Mouse (Mus musculus) myocyte (in vitro differentiated cells): ENCODE measurements around the gene Parn.

Experiments used
- CEBPB ChIP-seq: IDR thresholded peaks from 2 replicates; pipeline ENCODE4 v1.6.1; 2011; ENCODE audit warnings: mild to moderate bottlenecking, moderate library complexity; ENCODE audit not compliant: poor library complexity, insufficient read depth, severe bottlenecking
- MAX ChIP-seq: IDR thresholded peaks from one replicate; pipeline ENCODE4 v1.6.1; 2011; ENCODE audit warnings: low read depth, mild to moderate bottlenecking, control low read depth
- POLR2A ChIP-seq: IDR thresholded peaks from one replicate; pipeline ENCODE4 v1.6.1; 2011; ENCODE audit warnings: low read depth, mild to moderate bottlenecking, control low read depth, moderate library complexity; ENCODE audit not compliant: insufficient read length
- POLR2AphosphoS2 ChIP-seq: IDR thresholded peaks from one replicate; pipeline ENCODE4 v1.6.1; 2011; ENCODE audit warnings: low read depth, control low read depth; ENCODE audit not compliant: insufficient read length
- REST ChIP-seq: IDR thresholded peaks from one replicate; pipeline ENCODE4 v1.6.1; 2011; ENCODE audit warnings: mild to moderate bottlenecking, control low read depth, moderate library complexity; ENCODE audit not compliant: insufficient read depth, insufficient read length
- TCF12 ChIP-seq: IDR thresholded peaks from one replicate; pipeline ENCODE4 v1.6.1; 2011; ENCODE audit warnings: mild to moderate bottlenecking, control low read depth; ENCODE audit not compliant: poor library complexity, insufficient read depth, severe bottlenecking
- TCF3 ChIP-seq: IDR thresholded peaks from one replicate; pipeline ENCODE4 v1.6.1; 2011; ENCODE audit warnings: low read depth, control low read depth; ENCODE audit not compliant: insufficient read length
- USF1 ChIP-seq: IDR thresholded peaks from one replicate; pipeline ENCODE4 v1.6.1; 2011; ENCODE audit warnings: low read depth, mild to moderate bottlenecking, control low read depth, moderate library complexity

GRCm38 (mm10) chr16:13491776-13492175 lies 176.2 kb downstream of the Parn start:
- no peak for TF ChIP-seq POLR2AphosphoS2
- TF ChIP-seq POLR2A = no peak
- TF ChIP-seq USF1 = no peak
- no peak for TF ChIP-seq MAX
- TF ChIP-seq CEBPB = no peak
- TF ChIP-seq TCF12 = no peak
- no peak for TF ChIP-seq TCF3
- TF ChIP-seq REST = no peak
